Mouse (Mus musculus): Measurements from ENCODE around the gene Gpr161.
A peak's percentile ranks its signal among the peaks of the same experiment; 100 is the strongest.

Gene Gpr161

DNA sequence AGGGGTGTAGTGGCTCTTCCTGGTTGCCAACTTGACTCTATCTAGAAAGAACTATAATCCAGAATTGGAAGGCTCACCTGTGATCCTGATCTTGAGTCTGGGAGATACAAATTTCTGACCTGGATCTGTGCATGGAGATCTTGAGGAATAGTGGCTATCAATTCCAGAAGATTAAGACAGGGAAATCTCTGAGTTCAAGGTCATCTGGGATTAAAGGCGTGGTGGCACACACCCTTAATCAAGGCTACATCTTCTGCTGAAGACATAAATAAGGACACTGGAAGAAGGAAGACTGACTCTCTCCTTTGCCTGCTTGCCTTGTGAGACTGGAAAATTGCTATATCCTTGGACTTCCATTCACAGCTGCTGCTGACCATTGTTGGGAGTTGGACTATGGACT lies at the start of gene Gpr161:
TSS of gene Gpr161 (plus strand) at position 301 of the 400 bp plus-strand sequence.
- DNase-seq (ENCODE audit: low read depth, low spot score): no peak

DNA sequence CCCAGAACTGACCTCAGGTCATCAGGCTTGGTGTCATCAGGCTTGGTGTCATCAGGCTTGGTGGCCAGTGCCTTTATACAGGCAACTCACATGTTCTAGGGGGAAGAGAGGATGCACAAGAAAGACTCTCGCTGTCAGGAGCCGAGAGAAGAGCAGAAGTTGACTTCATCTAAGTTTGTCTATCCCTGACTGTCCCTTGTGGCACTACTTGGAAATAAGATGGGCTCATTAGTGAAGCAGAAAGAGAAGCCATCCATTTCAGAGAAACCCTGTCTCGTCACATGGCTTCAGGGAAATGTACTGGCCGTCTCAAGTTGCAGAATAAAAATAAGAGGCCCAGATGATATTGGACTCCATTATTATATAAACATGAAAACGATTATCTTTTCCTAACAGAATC lies 49.0 kb upstream of the Gpr161 start:
- DNase-seq (ENCODE audit: low read depth, low spot score): no peak

DNA sequence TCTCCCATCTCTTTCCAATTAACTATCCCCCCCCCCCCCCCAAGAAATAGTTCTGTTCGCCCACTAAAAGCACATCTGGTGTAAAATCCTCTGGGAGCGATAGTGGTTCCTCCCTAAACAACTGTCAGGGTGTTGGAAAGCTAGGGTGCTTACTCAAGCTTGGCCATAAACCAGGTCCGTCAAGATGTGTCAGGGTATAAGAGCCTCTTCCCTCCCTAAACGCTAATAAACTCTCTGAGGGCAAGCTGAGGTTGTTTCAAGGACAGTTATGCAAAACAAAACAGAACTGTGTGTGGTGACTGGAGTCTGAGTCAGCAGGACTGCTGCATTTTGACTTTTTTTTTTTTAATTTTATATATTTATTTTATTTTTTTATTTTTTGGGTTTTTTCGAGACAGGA lies 48.5 kb upstream of the Gpr161 start:
- DNase-seq (ENCODE audit: low read depth, low spot score): no peak

DNA sequence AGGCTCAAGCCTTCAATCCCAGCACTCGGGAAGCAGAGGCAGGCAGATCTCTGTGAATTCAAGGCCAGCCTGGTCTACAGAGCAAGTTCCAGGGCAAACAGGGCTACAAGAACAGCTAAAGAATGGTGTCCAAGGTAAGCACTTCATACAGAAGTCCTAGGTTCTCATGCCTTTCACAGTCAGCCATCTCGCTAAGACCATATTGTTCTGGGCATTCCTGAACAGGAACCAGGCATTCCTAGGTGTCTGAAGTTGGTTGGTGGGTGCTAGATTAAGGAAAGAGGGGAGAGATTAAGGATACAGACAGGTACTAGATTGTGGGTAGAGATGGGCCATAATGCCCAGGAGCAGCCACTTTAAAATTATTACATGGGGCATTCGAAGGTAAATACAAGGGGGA lies 47.8 kb upstream of the Gpr161 start:
- DNase-seq (ENCODE audit: low read depth, low spot score): no peak

DNA sequence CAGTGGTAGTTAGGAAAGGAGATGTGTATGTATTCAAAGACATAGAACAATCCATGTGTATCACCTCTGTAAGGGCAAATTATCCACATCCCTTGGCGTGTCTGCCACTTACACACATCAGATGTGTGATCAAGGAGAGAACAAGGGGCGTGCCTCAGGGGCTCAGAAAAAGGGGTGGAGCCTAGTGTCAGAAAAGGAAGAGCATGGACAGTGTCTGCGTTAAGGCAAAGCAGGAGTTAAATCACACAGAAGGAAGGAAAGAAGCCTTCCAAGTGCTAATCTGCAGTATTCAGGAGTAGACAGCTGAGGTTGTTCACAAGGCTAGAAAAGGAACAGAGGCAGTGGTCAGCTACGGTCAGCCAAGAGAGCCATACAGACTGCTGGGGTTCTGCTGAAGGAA lies 46.7 kb upstream of the Gpr161 start:
- DNase-seq (ENCODE audit: low read depth, low spot score): no peak

DNA sequence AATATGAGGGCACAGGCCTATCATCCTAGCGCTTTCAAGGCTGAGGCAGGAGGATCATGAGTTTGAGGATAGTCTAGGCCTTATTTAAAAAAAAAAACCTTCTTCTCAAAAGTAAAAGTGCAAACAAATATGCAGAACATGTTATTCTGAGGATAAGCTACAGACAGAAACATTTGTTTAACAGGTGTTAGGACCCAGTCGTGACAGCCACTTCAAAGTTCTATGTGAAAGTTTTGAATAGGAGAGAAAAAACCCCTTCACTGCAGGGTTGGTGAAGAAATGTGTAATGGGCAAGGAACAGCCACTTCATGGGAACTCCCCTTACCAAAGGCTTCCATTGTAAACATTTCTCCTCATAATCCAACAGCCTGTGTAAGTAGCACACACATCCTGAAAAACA lies 45.0 kb upstream of the Gpr161 start:
- no peak for DNase-seq (ENCODE audit: low read depth, low spot score)

DNA sequence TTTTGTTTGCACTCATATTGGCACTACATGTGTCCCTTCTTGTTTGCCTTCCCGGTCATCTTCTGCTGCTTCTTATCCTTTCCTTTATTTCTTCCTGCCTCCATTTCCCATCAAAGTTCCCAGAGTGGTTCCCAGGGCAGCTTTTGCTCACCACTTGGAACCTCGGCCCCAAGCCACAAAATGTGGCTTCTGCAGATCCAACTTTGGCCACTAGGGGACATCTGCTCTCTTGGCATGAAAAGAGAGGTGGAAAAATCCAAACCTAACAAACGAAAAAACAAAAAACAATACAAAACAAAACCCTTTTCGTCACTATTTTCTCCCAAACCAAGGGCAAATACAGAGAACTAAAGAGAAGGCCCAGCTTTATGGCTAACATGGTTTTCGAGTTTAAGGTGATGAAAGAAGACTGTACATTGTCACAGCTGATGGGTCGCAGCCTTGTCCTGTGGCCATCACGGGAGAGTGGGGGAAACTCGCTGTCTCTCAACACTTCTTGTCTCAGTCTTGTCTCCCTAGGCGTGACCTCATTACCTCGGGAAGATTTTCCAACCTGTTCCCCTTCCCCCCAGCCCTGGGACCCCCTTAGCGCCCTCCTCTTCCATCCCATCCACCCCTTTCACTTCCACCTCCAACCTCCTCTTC lies 43.4 kb upstream of the Gpr161 start:
- DNase-seq (ENCODE audit: low read depth, low spot score): no peak

DNA sequence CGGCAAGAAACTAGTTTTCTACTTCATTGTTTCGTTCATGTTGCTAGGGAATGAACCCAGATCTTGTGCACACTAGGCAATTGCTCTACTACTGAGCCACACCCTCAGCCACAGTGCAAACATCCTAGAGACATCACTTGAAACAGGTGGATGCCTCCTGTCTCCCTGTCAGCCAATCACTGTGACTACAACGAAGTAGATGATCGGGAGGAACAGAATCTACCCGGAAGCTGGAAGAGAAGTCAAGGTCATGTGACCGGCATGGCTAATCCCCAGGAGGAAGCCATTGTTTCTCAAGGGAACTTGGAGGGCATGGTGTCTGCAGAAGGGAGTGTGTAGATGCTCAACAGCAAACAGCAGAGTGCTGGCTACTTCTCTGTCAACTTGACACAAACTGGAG lies 20.6 kb upstream of the Gpr161 start:
- no peak for DNase-seq (ENCODE audit: low read depth, low spot score)

DNA sequence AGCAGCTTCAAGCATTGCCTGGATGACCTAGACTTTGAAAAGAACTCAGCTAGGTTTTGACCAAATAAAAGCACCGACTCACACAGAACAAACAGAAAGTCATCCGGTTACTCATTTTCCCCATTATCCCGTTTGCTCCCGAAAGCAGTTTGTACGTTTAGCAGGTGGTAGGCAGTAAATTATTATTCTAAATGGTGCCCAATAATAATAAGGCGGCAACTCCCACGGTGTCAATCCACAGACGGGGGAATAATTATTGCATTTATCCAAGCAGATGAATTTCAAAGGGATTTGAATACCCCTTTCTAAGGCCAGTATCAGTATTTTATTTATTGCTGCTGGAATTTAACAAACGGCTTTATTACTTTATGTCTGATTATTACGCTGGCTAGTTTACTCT lies 14.8 kb upstream of the Gpr161 start:
- DNase-seq (ENCODE audit: low read depth, low spot score): no peak

DNA sequence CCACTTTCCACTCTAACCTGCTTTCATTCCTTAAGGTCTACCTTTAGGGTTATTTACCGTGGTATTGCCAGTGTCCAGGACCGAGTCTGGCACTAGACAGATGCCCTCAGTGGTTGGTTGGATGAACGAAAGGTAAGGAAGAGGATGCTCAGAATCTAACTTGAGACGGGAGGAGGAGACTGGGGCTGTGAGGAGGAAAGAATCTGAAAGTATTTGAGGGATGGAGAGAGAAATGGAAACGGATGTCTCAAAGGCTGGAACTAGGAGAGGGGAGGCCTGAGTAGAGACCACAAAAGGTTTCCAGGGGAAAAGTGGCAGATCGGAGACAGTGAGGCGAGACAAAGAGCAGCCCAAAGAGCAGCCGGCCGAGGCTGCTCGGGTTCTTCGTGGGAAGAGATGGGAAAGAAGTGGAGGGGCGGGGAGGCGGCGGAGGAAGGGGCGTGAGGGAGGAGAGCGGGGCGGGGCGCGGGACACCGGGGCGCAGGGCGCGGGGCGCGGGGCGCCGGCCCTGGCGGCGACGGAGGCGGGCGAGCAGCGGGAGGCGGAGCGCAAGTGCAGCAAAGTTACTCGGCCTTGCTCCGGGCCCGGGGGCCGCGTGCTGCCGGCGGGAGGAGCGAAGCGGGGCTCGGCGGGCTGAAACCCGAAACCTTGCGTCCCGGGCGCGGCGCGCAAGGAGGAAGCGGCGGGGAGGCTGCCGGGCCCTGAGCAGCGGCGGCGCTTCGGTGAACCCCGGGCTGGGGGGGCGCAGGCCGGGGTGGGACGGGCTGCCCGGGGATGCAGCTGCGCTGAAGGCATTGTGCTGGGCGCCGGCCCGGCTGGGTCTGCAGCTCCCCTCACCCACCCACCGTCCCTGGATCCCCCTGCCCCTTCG lies 14.0 kb upstream of the Gpr161 start:
- peak; percentile 26 for DNase-seq (ENCODE audit: low read depth, low spot score)

DNA sequence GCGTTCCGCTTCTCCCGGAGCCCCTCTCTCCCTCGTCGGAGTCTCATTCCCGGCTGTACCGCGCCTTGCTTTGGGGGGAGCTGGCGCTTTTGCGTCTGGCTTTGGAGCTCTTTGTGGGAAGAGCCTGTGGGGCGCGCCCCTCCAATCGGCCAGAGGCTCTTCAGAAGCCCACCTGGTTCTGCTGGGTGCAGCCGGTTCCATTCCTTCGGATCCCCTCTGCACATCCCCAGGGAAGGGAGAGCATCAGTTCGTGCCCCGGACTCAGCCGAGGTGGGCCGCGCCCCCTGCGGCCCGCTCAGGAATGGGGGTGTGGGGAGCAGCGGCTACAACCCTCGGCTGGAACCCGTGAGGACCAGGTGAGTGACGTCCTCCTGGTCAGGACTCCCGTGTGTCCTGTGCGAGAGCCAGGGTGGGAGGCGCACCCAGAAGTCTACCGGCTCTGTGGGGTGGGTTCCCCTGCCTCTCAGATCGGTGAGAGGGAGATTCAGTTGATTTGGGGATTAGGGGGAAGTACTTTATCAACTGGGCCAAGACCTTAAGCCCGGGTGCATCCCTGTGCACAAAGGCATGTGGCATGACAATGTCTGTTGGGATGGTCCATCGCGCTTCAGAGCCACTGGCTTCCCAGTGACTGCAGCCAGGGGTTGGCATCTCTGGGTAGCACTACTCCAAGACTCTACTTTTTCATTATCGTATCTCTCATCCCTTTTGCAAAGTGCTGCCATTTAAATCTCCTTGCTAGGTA lies 13.2 kb upstream of the Gpr161 start:
- DNase-seq (ENCODE audit: low read depth, low spot score): no peak

DNA sequence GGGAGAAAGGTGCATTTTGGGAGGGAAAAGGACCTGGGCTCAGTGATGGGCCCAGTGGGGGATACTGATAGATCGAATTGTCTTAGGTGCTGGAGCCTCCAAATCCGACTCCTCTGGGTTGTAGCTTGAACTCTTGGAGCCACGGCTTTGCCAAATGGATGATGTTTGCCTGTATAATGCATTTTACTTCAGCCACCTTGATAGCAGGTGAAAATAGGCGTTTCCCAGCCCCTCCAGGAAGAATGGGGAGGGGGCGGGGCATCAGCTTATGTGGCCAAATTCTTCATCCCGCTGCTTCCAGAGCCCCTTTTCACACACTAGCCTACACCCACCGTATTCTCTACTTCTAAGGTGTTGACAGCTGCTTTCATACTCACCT lies 12.6 kb upstream of the Gpr161 start:
- DNase-seq (ENCODE audit: low read depth, low spot score): no peak

DNA sequence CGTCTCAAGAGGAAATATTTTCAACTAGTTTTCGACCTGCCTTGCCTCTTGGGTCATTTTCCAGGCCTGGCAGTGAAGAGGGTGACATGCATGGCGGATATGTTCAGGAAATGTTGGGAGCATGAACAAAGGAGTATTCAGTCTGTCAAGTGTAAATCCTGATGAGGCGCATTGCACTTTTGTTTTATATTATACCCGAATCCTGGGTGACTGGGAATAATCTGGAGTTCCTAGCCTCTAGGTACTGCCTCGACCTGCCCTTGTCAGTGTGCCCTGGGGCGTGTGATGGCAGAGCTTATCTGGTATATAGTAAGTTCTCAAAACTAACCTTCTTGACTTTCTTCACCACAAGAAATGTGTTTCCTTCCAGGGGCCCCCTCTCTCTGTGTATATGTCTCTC lies 11.5 kb upstream of the Gpr161 start:
- no peak for DNase-seq (ENCODE audit: low read depth, low spot score)

DNA sequence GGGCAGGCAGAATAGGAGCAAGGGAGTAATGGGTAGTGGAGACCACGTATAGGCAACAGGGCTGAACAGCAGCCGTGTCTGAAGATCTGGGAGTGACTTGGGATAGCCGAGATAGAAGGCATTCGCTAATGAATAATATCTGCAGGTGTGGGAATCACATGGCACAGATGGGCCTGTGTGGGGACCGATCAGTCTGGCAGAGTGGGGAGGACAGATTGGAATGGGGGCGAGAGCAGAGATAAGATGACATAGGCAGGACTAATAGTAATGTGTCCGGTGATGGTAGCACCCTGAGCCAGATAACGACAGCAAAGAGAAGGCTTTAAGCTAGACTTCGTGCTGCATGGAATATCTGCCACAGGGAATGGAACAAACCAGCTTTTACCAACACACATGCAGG lies 7.4 kb upstream of the Gpr161 start:
- DNase-seq (ENCODE audit: low read depth, low spot score): no peak

DNA sequence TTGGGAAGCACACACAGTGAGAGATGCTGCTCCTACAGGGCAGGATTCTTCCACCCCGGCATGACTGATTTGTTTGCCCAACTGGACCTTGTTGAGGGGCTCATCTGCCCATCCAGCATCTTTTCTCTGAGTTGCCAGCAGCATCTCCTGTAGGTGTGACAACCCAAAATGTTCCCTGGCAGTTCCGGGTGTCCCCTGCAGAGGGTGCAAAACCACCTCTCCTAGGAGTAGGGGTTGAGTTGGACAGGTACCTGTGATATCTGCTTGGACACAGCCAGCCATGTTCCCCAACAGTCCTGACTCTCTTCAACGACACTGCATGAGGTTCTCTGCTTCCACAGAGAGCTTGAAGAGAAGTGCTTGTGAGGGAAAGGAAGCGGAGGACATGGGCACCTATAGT lies 5.8 kb upstream of the Gpr161 start:
- no peak for DNase-seq (ENCODE audit: low read depth, low spot score)

DNA sequence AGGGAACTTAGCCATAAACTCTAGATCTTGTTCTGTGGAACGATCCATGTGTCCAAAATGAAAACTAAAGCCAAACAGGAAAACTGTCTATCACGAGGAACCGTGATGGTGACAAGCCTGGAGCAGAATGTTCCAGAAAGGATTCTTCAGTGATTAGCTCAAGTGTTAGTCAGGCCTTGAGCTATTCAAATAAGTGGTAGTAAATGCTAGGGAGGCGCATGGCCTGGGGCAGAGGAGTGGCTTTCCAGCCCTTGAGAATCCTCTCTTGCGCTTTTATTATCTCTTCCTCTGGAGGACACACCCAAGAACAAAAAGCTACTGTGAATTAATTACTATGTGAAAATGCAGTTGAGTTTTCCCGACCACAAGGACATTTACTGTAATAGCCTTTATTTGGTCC lies 4.0 kb upstream of the Gpr161 start:
- DNase-seq (ENCODE audit: low read depth, low spot score): no peak

DNA sequence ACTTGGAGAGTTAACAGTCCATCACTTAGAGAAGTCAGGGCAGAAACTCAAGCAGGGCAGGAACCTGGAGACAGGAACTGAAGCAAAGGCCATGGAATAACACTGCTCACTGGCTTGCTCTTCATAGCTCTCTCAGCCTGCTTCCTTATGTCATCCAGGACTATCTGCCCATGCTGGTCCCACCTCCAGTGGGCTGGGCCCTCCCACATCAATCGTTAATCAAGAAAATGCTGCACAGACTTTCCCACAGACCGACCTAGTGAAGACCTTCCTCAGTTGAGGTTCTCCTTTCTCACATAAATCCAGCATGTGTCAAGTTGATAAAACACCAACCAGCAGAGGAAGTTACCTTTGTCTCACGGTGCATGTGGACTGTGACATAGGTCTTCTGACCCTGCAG lies 5.5 kb downstream of the Gpr161 start:
- no peak for DNase-seq (ENCODE audit: low read depth, low spot score)

DNA sequence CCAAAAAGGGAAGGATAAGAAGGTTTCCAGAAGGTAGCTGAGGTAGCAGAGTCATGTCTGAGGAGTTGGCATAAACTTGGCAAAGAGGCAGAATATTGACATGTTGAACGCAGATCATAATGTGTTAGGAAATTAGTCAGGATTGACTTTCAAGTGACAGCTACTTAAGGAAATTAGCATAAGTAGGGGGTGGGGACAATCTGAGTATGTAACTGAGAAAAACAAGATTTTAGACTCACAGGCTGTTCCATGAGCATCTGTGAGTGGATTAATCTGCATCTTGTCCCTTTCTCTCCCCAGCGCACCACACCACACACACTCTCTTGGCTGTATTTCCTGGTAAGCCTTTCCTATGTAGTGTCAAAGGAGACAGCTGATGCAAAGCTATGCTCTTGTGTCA lies 6.0 kb downstream of the Gpr161 start:
- no peak for DNase-seq (ENCODE audit: low read depth, low spot score)

DNA sequence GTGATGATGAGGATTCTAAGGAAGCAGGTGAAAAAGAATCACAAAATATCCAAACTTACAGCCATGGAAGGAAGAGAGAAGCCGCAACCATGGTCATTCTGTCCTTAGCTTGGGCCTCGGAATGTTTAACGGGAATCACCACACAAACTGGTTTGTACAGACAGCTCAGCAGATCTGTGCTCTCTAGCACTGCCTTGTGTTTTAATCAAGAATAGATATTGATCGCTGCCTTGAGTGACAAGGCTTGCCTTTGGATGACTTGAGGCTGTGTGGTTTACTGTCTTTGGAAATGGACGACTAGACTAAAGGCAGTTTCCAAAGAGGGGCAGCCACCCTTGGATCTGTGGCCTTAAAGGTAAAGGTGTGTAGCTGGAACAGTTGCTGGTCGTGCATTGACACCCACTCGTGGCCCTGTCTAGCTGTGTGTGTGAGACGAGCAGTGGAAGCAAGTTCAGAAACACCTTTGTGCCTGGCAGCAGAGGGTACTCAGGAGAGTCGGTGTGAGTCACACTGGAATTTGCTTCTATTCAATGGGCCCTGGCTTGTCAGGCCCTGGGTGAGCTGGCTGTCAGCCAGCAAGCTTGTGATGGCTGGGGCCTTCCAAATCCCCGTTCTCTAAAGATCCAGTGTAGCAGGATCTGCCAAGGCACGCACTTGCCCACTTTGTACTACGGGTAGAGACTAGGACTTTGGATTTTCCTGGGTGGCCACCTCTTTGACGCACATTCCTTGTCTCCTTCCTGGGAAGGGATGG lies 7.0 kb downstream of the Gpr161 start:
- DNase-seq (ENCODE audit: low read depth, low spot score): no peak

DNA sequence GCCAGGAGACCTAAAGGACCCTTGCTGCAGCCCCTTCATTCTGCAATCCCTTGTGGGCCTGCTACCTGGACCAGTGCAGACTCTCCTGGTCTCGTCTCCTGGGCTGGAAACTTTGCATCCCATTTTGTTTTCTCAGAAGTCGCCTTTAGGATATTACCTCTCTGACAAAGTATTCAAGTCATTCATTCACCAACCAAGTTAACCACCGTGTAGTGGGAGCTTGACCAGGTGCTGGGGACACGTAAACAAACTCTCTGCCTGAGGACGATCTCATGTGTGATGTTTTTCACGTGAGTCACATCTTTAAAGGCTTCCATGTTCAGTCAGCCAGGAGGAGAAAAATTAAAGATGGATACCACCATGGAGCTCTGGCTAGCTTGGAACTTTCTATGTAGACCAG lies 7.6 kb downstream of the Gpr161 start:
- no peak for DNase-seq (ENCODE audit: low read depth, low spot score)

DNA sequence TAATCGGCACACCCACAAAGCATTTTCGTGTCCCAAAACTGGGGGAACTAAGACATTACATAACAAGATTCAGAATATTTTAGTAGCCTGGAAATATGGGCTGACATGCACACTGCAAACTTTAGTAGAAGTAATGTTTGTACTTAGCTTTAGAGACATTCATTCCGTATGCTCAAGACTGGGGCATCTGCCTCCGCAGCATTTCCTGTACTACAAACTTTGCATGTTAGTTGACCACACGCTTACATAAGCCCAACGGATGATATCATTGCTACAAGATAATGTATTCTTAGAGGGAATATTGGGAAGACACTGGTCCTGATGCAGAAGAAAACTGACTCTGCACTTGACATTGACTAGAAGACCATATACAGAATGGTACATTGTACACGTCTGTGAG lies 8.8 kb downstream of the Gpr161 start:
- no peak for DNase-seq (ENCODE audit: low read depth, low spot score)

DNA sequence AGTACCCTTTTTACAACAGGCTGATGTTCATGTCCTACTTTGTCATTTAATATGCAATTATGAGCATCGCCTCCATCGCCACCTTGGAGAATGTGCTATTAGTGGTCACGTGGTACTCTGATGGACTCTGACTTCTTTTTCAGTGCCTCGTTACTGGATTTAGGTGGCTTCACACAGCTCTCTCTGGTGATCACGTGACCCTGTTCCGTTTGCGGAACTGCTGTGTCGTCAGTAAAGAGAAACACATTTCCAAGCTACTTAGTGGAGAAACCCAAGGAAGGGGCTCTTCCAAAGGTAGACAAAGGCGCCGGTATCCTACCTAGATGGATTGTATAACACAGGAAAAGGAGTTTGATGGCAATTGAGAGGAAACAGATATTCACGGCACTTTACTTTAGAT lies 12.6 kb downstream of the Gpr161 start:
- no peak for DNase-seq (ENCODE audit: low read depth, low spot score)
